Mouse (Mus musculus): ENCODE data around the gene Csf2rb2. TPM values are rescaled to one million over a fixed set of nuclear protein-coding genes. Genes with fewer than 3 reads are reported as not detected.
A peak's percentile ranks its signal among the peaks of the same experiment; 100 is the strongest.
"Not testable (repeated sequence)": the region's sequence is repeated elsewhere in the genome, so short reads cannot be mapped to it uniquely, and the experiment has no call there.

Gene Csf2rb2
- total RNA-seq, 1 experiment: 0.09 TPM

- H3K9ac ChIP-seq (ENCODE audit: insufficient read depth, low read depth, low read length, poor library complexity, severe bottlenecking): no peak within 1 kb of the TSS
- DNase-seq (ENCODE audit: low read depth, low spot score): no peak
- no peaks in the 10 kb centered on the region for H3K9me3 ChIP-seq (ENCODE audit: control insufficient read depth, insufficient read depth, low read depth, low read length)
- no peak within 1 kb of the TSS for H3K27ac ChIP-seq (ENCODE audit: insufficient read depth, low read depth, low read length, poor library complexity, severe bottlenecking)
- TF ChIP-seq MAFK (IDR thresholded peaks at IDR 0.05; ENCODE audit: insufficient read depth, low read depth, low read length) (no peak), ZC3H11A (IDR thresholded peaks at IDR 0.05; ENCODE audit: borderline replicate concordance, low read depth, low read length) (no peak), CHD2 (IDR thresholded peaks at IDR 0.05; ENCODE audit: low read depth, low read length) (no peak), ZNF384 (IDR thresholded peaks at IDR 0.05; ENCODE audit: low read depth, low read length) (no peak), HCFC1 (IDR thresholded peaks at IDR 0.05; ENCODE audit: borderline replicate concordance, insufficient read depth, low read length) (no peak)
- no peaks in the 10 kb centered on the region for H3K36me3 ChIP-seq (ENCODE audit: control insufficient read depth, insufficient read depth, low read length, poor library complexity, severe bottlenecking)
- no peaks in the 10 kb centered on the region for H3K4me1 ChIP-seq (ENCODE audit: control insufficient read depth in 2 of 2, insufficient read depth in 2 of 2, low read length in 2 of 2, poor library complexity in 1 of 2)
- in situ Hi-C loops (cut with MboI; ENCODE audit: low sequenced_read_pairs in 2 of 2, unreplicated experiment in 2 of 2): no loop called here
- no peak within 1 kb of the TSS for H3K4me3 ChIP-seq (ENCODE audit: insufficient read depth in 1 of 2, low read depth in 1 of 2, low read length in 2 of 2, poor library complexity in 1 of 2, severe bottlenecking in 1 of 2)
Observed at GRCm38 (mm10) chr15:78325671-78326339, 20.3 kb upstream of the Csf2rb2 start, which contains the start of gene Csf2rb. Gene Csf2rb (plus strand): TSS chr15:78325752.

- H3K4me1 ChIP-seq (ENCODE audit: control insufficient read depth in 2 of 2, insufficient read depth in 2 of 2, low read length in 2 of 2, poor library complexity in 1 of 2): no peaks in the 10 kb centered on the region
- no peaks in the 10 kb centered on the region for H3K9me3 ChIP-seq (ENCODE audit: control insufficient read depth, insufficient read depth, low read depth, low read length)
- no peak overlapping the region for H3K4me3 ChIP-seq (ENCODE audit: insufficient read depth in 1 of 2, low read depth in 1 of 2, low read length in 2 of 2, poor library complexity in 1 of 2, severe bottlenecking in 1 of 2)
- DNase-seq (ENCODE audit: low read depth, low spot score): no peak
- in situ Hi-C loops (cut with MboI; ENCODE audit: low sequenced_read_pairs in 2 of 2, unreplicated experiment in 2 of 2): no loop called here
- TF ChIP-seq MAFK (IDR thresholded peaks at IDR 0.05; ENCODE audit: insufficient read depth, low read depth, low read length): no peak
- TF ChIP-seq ZC3H11A (IDR thresholded peaks at IDR 0.05; ENCODE audit: borderline replicate concordance, low read depth, low read length): no peak
- TF ChIP-seq HCFC1 (IDR thresholded peaks at IDR 0.05; ENCODE audit: borderline replicate concordance, insufficient read depth, low read length): no peak
- TF ChIP-seq ZNF384 (IDR thresholded peaks at IDR 0.05; ENCODE audit: low read depth, low read length): no peak
- no peak for TF ChIP-seq CHD2 (IDR thresholded peaks at IDR 0.05; ENCODE audit: low read depth, low read length)
- H3K9ac ChIP-seq (ENCODE audit: insufficient read depth, low read depth, low read length, poor library complexity, severe bottlenecking): no peak overlapping the region
- no peak overlapping the region for H3K27ac ChIP-seq (ENCODE audit: insufficient read depth, low read depth, low read length, poor library complexity, severe bottlenecking)
- H3K36me3 ChIP-seq (ENCODE audit: control insufficient read depth, insufficient read depth, low read length, poor library complexity, severe bottlenecking): no peaks in the 10 kb centered on the region
Observed at GRCm38 (mm10) chr15:78324294-78324693, 18.8 kb upstream of the Csf2rb2 start.

GRCm38 (mm10) chr15:78323366-78323765 is 17.8 kb upstream of the Csf2rb2 start:
- Histone ChIP-seq H3K4me1 (ENCODE audit: control insufficient read depth in 2 of 2, insufficient read depth in 2 of 2, low read length in 2 of 2, poor library complexity in 1 of 2) (no peaks in the 10 kb centered on the region), H3K36me3 (ENCODE audit: control insufficient read depth, insufficient read depth, low read length, poor library complexity, severe bottlenecking) (no peaks in the 10 kb centered on the region), H3K9ac (ENCODE audit: insufficient read depth, low read depth, low read length, poor library complexity, severe bottlenecking) (no peak overlapping the region), H3K9me3 (ENCODE audit: control insufficient read depth, insufficient read depth, low read depth, low read length) (no peaks in the 10 kb centered on the region), H3K4me3 (ENCODE audit: insufficient read depth in 1 of 2, low read depth in 1 of 2, low read length in 2 of 2, poor library complexity in 1 of 2, severe bottlenecking in 1 of 2) (no peak overlapping the region), H3K27ac (ENCODE audit: insufficient read depth, low read depth, low read length, poor library complexity, severe bottlenecking) (no peak overlapping the region)
- DNase-seq (ENCODE audit: low read depth, low spot score): no peak
- TF ChIP-seq ZC3H11A (IDR thresholded peaks at IDR 0.05; ENCODE audit: borderline replicate concordance, low read depth, low read length): no peak
- TF ChIP-seq CHD2 (IDR thresholded peaks at IDR 0.05; ENCODE audit: low read depth, low read length): no peak
- TF ChIP-seq HCFC1 (IDR thresholded peaks at IDR 0.05; ENCODE audit: borderline replicate concordance, insufficient read depth, low read length): no peak
- no peak for TF ChIP-seq ZNF384 (IDR thresholded peaks at IDR 0.05; ENCODE audit: low read depth, low read length)
- TF ChIP-seq MAFK (IDR thresholded peaks at IDR 0.05; ENCODE audit: insufficient read depth, low read depth, low read length): no peak
- in situ Hi-C loops (cut with MboI; ENCODE audit: low sequenced_read_pairs in 2 of 2, unreplicated experiment in 2 of 2): no loop called here

GRCm38 (mm10) chr15:78320825-78321496 is 15.4 kb upstream of the Csf2rb2 start:
- TF ChIP-seq HCFC1 (IDR thresholded peaks at IDR 0.05; ENCODE audit: borderline replicate concordance, insufficient read depth, low read length) (no peak), ZNF384 (IDR thresholded peaks at IDR 0.05; ENCODE audit: low read depth, low read length) (no peak), ZC3H11A (IDR thresholded peaks at IDR 0.05; ENCODE audit: borderline replicate concordance, low read depth, low read length) (no peak)
- Histone ChIP-seq H3K36me3 (ENCODE audit: control insufficient read depth, insufficient read depth, low read length, poor library complexity, severe bottlenecking) (no peaks in the 10 kb centered on the region), H3K4me1 (ENCODE audit: control insufficient read depth in 2 of 2, insufficient read depth in 2 of 2, low read length in 2 of 2, poor library complexity in 1 of 2) (no peaks in the 10 kb centered on the region), H3K9me3 (ENCODE audit: control insufficient read depth, insufficient read depth, low read depth, low read length) (no peaks in the 10 kb centered on the region), H3K9ac (ENCODE audit: insufficient read depth, low read depth, low read length, poor library complexity, severe bottlenecking) (no peak overlapping the region), H3K27ac (ENCODE audit: insufficient read depth, low read depth, low read length, poor library complexity, severe bottlenecking) (no peak overlapping the region), H3K4me3 (ENCODE audit: insufficient read depth in 1 of 2, low read depth in 1 of 2, low read length in 2 of 2, poor library complexity in 1 of 2, severe bottlenecking in 1 of 2) (no peak overlapping the region)
- in situ Hi-C loops (cut with MboI; ENCODE audit: low sequenced_read_pairs in 2 of 2, unreplicated experiment in 2 of 2): no loop called here
- peak; percentile 22 for DNase-seq (ENCODE audit: low read depth, low spot score)

- DNase-seq (ENCODE audit: low read depth, low spot score); H3K9ac ChIP-seq (ENCODE audit: insufficient read depth, low read depth, low read length, poor library complexity, severe bottlenecking); H3K27ac ChIP-seq (ENCODE audit: insufficient read depth, low read depth, low read length, poor library complexity, severe bottlenecking); H3K4me1 ChIP-seq (ENCODE audit: control insufficient read depth in 2 of 2, insufficient read depth in 2 of 2, low read length in 2 of 2, poor library complexity in 1 of 2); H3K4me3 ChIP-seq (ENCODE audit: insufficient read depth in 1 of 2, low read depth in 1 of 2, low read length in 2 of 2, poor library complexity in 1 of 2, severe bottlenecking in 1 of 2); in situ Hi-C loops (cut with MboI; ENCODE audit: low sequenced_read_pairs in 2 of 2, unreplicated experiment in 2 of 2); H3K36me3 ChIP-seq (ENCODE audit: control insufficient read depth, insufficient read depth, low read length, poor library complexity, severe bottlenecking); H3K9me3 ChIP-seq (ENCODE audit: control insufficient read depth, insufficient read depth, low read depth, low read length): not testable (repeated sequence)
Observed at GRCm38 (mm10) chr15:78318338-78319171, 13.0 kb upstream of the Csf2rb2 start.

GRCm38 (mm10) chr15:78313659-78314058 is 8.1 kb upstream of the Csf2rb2 start:
- H3K4me3 ChIP-seq (ENCODE audit: insufficient read depth in 1 of 2, low read depth in 1 of 2, low read length in 2 of 2, poor library complexity in 1 of 2, severe bottlenecking in 1 of 2); H3K27ac ChIP-seq (ENCODE audit: insufficient read depth, low read depth, low read length, poor library complexity, severe bottlenecking); in situ Hi-C loops (cut with MboI; ENCODE audit: low sequenced_read_pairs in 2 of 2, unreplicated experiment in 2 of 2); DNase-seq (ENCODE audit: low read depth, low spot score); H3K9me3 ChIP-seq (ENCODE audit: control insufficient read depth, insufficient read depth, low read depth, low read length); H3K4me1 ChIP-seq (ENCODE audit: control insufficient read depth in 2 of 2, insufficient read depth in 2 of 2, low read length in 2 of 2, poor library complexity in 1 of 2); H3K36me3 ChIP-seq (ENCODE audit: control insufficient read depth, insufficient read depth, low read length, poor library complexity, severe bottlenecking); H3K9ac ChIP-seq (ENCODE audit: insufficient read depth, low read depth, low read length, poor library complexity, severe bottlenecking): not testable (repeated sequence)
